Mouse (Mus musculus): ENCODE results near the gene Sox5.

DNA sequence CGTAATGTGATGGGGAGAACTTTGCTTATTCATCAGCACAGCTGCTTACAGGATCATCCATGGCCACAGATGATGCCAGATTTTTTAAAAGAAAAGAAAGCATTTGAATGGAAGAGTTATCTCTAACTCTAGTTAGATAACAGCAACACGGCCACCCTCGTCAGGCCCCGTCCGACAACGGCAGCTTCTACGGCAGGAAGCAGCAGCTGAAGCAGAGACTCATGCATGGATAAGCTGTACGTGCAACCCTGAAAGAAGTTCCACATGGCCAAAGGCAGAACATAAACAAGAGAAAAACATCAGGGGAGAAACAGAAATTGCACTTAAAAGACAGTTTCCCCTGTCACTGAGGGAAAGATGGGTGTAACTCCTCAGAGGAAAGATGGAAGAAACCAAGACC lies 94.1 kb downstream of the Sox5 start:
- TF ChIP-seq POLR2A (IDR thresholded peaks at IDR 0.05; ENCODE audit: low read depth, low read length) (no peak), CTCF (IDR thresholded peaks at IDR 0.05; ENCODE audit: extremely low read depth, insufficient read length, insufficient replicate concordance, low read depth, low read length) (no peak)

Measured in small intestine, adult 2 months (tissue).